Mouse (Mus musculus) midbrain, postnatal 0 days (tissue): ENCODE results near the gene Slc25a29. TPM values are rescaled to one million over a fixed set of nuclear protein-coding genes. Genes with fewer than 3 reads are reported as not detected.
A peak's percentile ranks its signal among the peaks of the same experiment; 100 is the strongest.

Experiments used
- ATAC-seq: fragments of 200-750 bp; cut with Nextera tagmentation; 2 replicates; pipeline ENCODE4 v1.8.0; 2017; ENCODE audit warnings: moderate number of reproducible peaks, mild to moderate bottlenecking, moderate TSS enrichment, moderate library complexity; ENCODE audit not compliant: low FRiP score
- DNase-seq: peaks from one replicate; pipeline ENCODE4 v3.0.0-alpha.2; 2015; ENCODE audit warnings: low spot score
- H3K27ac ChIP-seq: fragments of 300-500 bp; sonication (generic); 2 replicates; pipeline ENCODE4 v1.5.1; 2014; ENCODE audit warnings: low read depth, mild to moderate bottlenecking, low read length, mixed read lengths
- H3K27me3 ChIP-seq: fragments of 300-500 bp; sonication (generic); 2 replicates; pipeline ENCODE4 v1.6.1; 2014; ENCODE audit warnings: low read length, control low read depth, mixed read lengths; ENCODE audit not compliant: insufficient read depth
- H3K36me3 ChIP-seq: fragments of 300-500 bp; sonication (generic); 2 replicates; pipeline ENCODE4 v1.6.1; 2014; ENCODE audit warnings: low read length, control low read depth, mixed read lengths; ENCODE audit not compliant: insufficient read depth
- H3K4me1 ChIP-seq: fragments of 300-500 bp; sonication (generic); 2 replicates; pipeline ENCODE4 v1.6.1; 2014; ENCODE audit warnings: mild to moderate bottlenecking, control low read depth, antibody characterized with exemption, low read length, mixed read lengths; ENCODE audit not compliant: insufficient read depth
- H3K4me2 ChIP-seq: fragments of 300-500 bp; sonication (generic); 2 replicates; pipeline ENCODE4 v1.6.1; 2014; ENCODE audit warnings: low read depth, mild to moderate bottlenecking, low read length, mixed read lengths; ENCODE audit not compliant: poor library complexity, severe bottlenecking
- H3K4me3 ChIP-seq: fragments of 300-500 bp; sonication (generic); 2 replicates; pipeline ENCODE4 v1.5.1; 2014; ENCODE audit warnings: low read depth, mild to moderate bottlenecking, low read length, moderate library complexity
- H3K9ac ChIP-seq: fragments of 300-500 bp; sonication (generic); replicated peaks from 2 replicates; pipeline ENCODE4 v1.6.1; 2014; ENCODE audit warnings: mild to moderate bottlenecking, low read length, moderate library complexity, mixed read lengths; ENCODE audit not compliant: poor library complexity, severe bottlenecking
- H3K9me3 ChIP-seq: fragments of 300-500 bp; sonication (generic); 2 replicates; pipeline ENCODE4 v1.6.1; 2016; ENCODE audit warnings: low read length, control low read depth
- CTCF ChIP-seq: IDR thresholded peaks from 2 replicates; pipeline ENCODE4 v1.5.1; 2016; ENCODE audit warnings: antibody characterized with exemption, mild to moderate bottlenecking
- WGBS: fragments of 180-500 bp; shearing (Covaris S2); extraction: QIAGEN DNeasy Blood & Tissue Kit; methylation state at CpG from one replicate; pipeline ENCODE4 v1.1.7; 2014; 5-methylcytosine and 5-hydroxymethylcytosine counted together
- polyA plus RNA-seq: library from polyadenylated mRNA; unstranded; fragments of >200 nt; fragmentation: Nextera tagmentation; extraction: Ambion mirVana; gene quantifications from 2 replicates; pipeline ENCODE4 v1.2.1, GENCODE M21; 2015
- total RNA-seq: library from RNA; depleted of rRNA; stranded (reverse); fragments of >200 nt; gene quantifications from 2 replicates; pipeline ENCODE4 v1.2.3, GENCODE M21; 2014

The Slc25a29 gene
- total and polyA plus RNA-seq, 2 experiments from 2014 or later: 14.6 to 20.1 TPM

- no peaks in the 10 kb centered on the region for H3K27me3 ChIP-seq
- no peak overlapping the region for H3K27ac ChIP-seq
- no peak for TF ChIP-seq CTCF
- H3K36me3 ChIP-seq: peaks cover 5% of the 10 kb centered on the region
- H3K4me3 ChIP-seq: no peak overlapping the region
- no peaks in the 10 kb centered on the region for H3K4me1 ChIP-seq
- H3K9ac ChIP-seq: no peak overlapping the region
- no peak overlapping the region for H3K4me2 ChIP-seq
- WGBS: 89% methylated on average over 4 of the region's 4 CpGs
- DNase-seq: no peak
- no peaks in the 10 kb centered on the region for H3K9me3 ChIP-seq
- ATAC-seq: no peak
Observed at GRCm38 (mm10) chr12:108820461-108820860, 15.2 kb downstream of the Slc25a29 start.

GRCm38 (mm10) chr12:108816569-108816968 is 19.1 kb downstream of the Slc25a29 start:
- no peak for TF ChIP-seq CTCF
- Histone ChIP-seq H3K27me3 (no peaks in the 10 kb centered on the region), H3K4me3 (no peak overlapping the region), H3K9me3 (no peaks in the 10 kb centered on the region), H3K36me3 (peaks cover 16% of the 10 kb centered on the region), H3K9ac (no peak overlapping the region), H3K4me2 (no peak overlapping the region), H3K4me1 (0 out of 2 replicates have a peak, but pooled peaks cover 3% of the 10 kb centered on the region), H3K27ac (no peak overlapping the region)
- ATAC-seq (no peak), DNase-seq (no peak)
- 79% methylated on average over 11 of the region's 11 CpGs for WGBS

- H3K9ac ChIP-seq: no peak overlapping the region
- peaks cover 16% of the 10 kb centered on the region for H3K36me3 ChIP-seq
- no peaks in the 10 kb centered on the region for H3K27me3 ChIP-seq
- 0 out of 2 replicates have a peak, but pooled peaks cover 3% of the 10 kb centered on the region for H3K4me1 ChIP-seq
- 94% methylated on average over 6 of the region's 6 CpGs for WGBS
- DNase-seq: no peak
- no peak overlapping the region for H3K4me2 ChIP-seq
- H3K4me3 ChIP-seq: no peak overlapping the region
- H3K9me3 ChIP-seq: no peaks in the 10 kb centered on the region
- no peak overlapping the region for H3K27ac ChIP-seq
- TF ChIP-seq CTCF: no peak
- ATAC-seq: no peak
Observed at GRCm38 (mm10) chr12:108814470-108814869, 21.2 kb downstream of the Slc25a29 start.

DNA sequence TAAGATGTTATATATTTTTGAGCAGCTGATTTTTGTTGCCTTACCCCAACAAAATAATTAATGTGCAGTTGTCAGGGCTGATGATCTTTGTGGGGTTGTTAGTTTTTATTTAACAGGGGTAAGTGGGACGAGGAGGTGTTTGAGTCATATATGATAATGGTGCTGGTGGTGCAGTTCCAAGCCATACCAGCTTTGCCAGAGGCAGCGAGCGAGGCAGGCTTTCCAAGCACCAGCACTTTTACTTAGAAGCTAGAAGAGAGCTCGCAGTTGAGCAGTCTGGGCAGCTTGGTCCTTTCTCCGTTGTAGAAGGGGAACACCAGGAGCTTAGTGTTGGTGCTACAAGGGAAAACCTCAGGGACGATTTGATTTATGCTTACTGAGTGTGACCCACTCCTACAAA is 23.2 kb downstream of the Slc25a29 start:
- TF ChIP-seq CTCF: no peak
- ATAC-seq (no peak), DNase-seq (no peak)
- Histone ChIP-seq H3K9me3 (no peaks in the 10 kb centered on the region), H3K4me2 (no peak overlapping the region), H3K9ac (no peak overlapping the region), H3K36me3 (peaks cover 12% of the 10 kb centered on the region; the same call in 1 of the 2 replicates), H3K4me3 (no peak overlapping the region), H3K4me1 (0 out of 2 replicates have a peak, but pooled peaks cover 3% of the 10 kb centered on the region), H3K27me3 (no peaks in the 10 kb centered on the region), H3K27ac (no peak overlapping the region)
- WGBS: 89% methylated on average over 6 of the region's 6 CpGs

GRCm38 (mm10) chr12:108811133-108811532 is 24.6 kb downstream of the Slc25a29 start:
- Histone ChIP-seq H3K36me3 (peaks cover 15% of the 10 kb centered on the region; the same call in 1 of the 2 replicates), H3K4me3 (no peak overlapping the region), H3K27me3 (no peaks in the 10 kb centered on the region), H3K9me3 (no peaks in the 10 kb centered on the region), H3K9ac (no peak overlapping the region), H3K27ac (no peak overlapping the region), H3K4me1 (0 out of 2 replicates have a peak, but pooled peaks cover 3% of the 10 kb centered on the region), H3K4me2 (no peak overlapping the region)
- ATAC-seq (no peak), DNase-seq (peak; percentile 47)
- TF ChIP-seq CTCF: peak; percentile 73
- WGBS: 64% methylated on average over 2 of the region's 2 CpGs

DNA sequence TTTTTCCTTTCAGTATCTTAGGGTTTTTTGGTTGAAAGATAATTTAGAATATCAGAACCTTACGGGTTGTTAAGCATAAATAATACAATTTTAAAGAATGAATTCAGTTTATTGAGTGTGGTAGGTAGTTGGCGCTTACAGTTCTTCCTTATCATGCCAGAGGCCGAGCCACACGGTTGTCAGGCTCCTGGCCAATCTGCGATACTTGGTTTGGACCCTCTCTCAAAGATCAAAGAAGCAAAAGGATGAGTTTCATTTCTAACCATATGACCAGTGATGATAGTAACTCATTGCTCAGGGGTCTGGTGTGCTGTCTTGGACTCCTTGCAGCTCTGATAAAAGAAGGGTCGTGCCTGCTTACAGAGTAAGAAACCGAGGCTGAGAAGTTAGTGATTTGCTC is 25.4 kb downstream of the Slc25a29 start:
- no peak overlapping the region for H3K9ac ChIP-seq
- H3K4me2 ChIP-seq: no peak overlapping the region
- H3K36me3 ChIP-seq: peaks cover 13% of the 10 kb centered on the region; the same call in 1 of the 2 replicates
- DNase-seq (no peak), ATAC-seq (no peak)
- TF ChIP-seq CTCF: no peak
- H3K4me3 ChIP-seq: no peak overlapping the region
- 91% methylated on average over 7 of the region's 7 CpGs for WGBS
- no peak overlapping the region for H3K27ac ChIP-seq
- no peaks in the 10 kb centered on the region for H3K27me3 ChIP-seq
- no peaks in the 10 kb centered on the region for H3K9me3 ChIP-seq
- H3K4me1 ChIP-seq: 0 out of 2 replicates have a peak, but pooled peaks cover 3% of the 10 kb centered on the region
